Mouse (Mus musculus) midbrain, postnatal 0 days (tissue): ENCODE data around the gene Gm16181. TPM values are rescaled to one million over a fixed set of nuclear protein-coding genes. Genes with fewer than 3 reads are reported as not detected.

Experiments
- ATAC-seq: fragments of 200-750 bp; cut with Nextera tagmentation; 2 replicates; pipeline ENCODE4 v1.8.0; 2017; ENCODE audit warnings: moderate number of reproducible peaks, mild to moderate bottlenecking, moderate TSS enrichment, moderate library complexity; ENCODE audit not compliant: low FRiP score
- DNase-seq: peaks from one replicate; pipeline ENCODE4 v3.0.0-alpha.2; 2015; ENCODE audit warnings: low spot score
- H3K27ac ChIP-seq: fragments of 300-500 bp; sonication (generic); 2 replicates; pipeline ENCODE4 v1.5.1; 2014; ENCODE audit warnings: low read depth, mild to moderate bottlenecking, low read length, mixed read lengths
- H3K27me3 ChIP-seq: fragments of 300-500 bp; sonication (generic); 2 replicates; pipeline ENCODE4 v1.6.1; 2014; ENCODE audit warnings: low read length, control low read depth, mixed read lengths; ENCODE audit not compliant: insufficient read depth
- H3K36me3 ChIP-seq: fragments of 300-500 bp; sonication (generic); 2 replicates; pipeline ENCODE4 v1.6.1; 2014; ENCODE audit warnings: low read length, control low read depth, mixed read lengths; ENCODE audit not compliant: insufficient read depth
- H3K4me1 ChIP-seq: fragments of 300-500 bp; sonication (generic); 2 replicates; pipeline ENCODE4 v1.6.1; 2014; ENCODE audit warnings: mild to moderate bottlenecking, control low read depth, antibody characterized with exemption, low read length, mixed read lengths; ENCODE audit not compliant: insufficient read depth
- H3K4me2 ChIP-seq: fragments of 300-500 bp; sonication (generic); 2 replicates; pipeline ENCODE4 v1.6.1; 2014; ENCODE audit warnings: low read depth, mild to moderate bottlenecking, low read length, mixed read lengths; ENCODE audit not compliant: poor library complexity, severe bottlenecking
- H3K4me3 ChIP-seq: fragments of 300-500 bp; sonication (generic); 2 replicates; pipeline ENCODE4 v1.5.1; 2014; ENCODE audit warnings: low read depth, mild to moderate bottlenecking, low read length, moderate library complexity
- H3K9ac ChIP-seq: fragments of 300-500 bp; sonication (generic); replicated peaks from 2 replicates; pipeline ENCODE4 v1.6.1; 2014; ENCODE audit warnings: mild to moderate bottlenecking, low read length, moderate library complexity, mixed read lengths; ENCODE audit not compliant: poor library complexity, severe bottlenecking
- H3K9me3 ChIP-seq: fragments of 300-500 bp; sonication (generic); 2 replicates; pipeline ENCODE4 v1.6.1; 2016; ENCODE audit warnings: low read length, control low read depth
- CTCF ChIP-seq: IDR thresholded peaks from 2 replicates; pipeline ENCODE4 v1.5.1; 2016; ENCODE audit warnings: antibody characterized with exemption, mild to moderate bottlenecking
- WGBS: fragments of 180-500 bp; shearing (Covaris S2); extraction: QIAGEN DNeasy Blood & Tissue Kit; methylation state at CpG from one replicate; pipeline ENCODE4 v1.1.7; 2014; 5-methylcytosine and 5-hydroxymethylcytosine counted together
- polyA plus RNA-seq: library from polyadenylated mRNA; unstranded; fragments of >200 nt; fragmentation: Nextera tagmentation; extraction: Ambion mirVana; gene quantifications from 2 replicates; pipeline ENCODE4 v1.2.1, GENCODE M21; 2015
- total RNA-seq: library from RNA; depleted of rRNA; stranded (reverse); fragments of >200 nt; gene quantifications from 2 replicates; pipeline ENCODE4 v1.2.3, GENCODE M21; 2014

The Gm16181 gene
- total and polyA plus RNA-seq, 2 experiments from 2014 or later = 0.33 TPM; not detected in 1

DNA sequence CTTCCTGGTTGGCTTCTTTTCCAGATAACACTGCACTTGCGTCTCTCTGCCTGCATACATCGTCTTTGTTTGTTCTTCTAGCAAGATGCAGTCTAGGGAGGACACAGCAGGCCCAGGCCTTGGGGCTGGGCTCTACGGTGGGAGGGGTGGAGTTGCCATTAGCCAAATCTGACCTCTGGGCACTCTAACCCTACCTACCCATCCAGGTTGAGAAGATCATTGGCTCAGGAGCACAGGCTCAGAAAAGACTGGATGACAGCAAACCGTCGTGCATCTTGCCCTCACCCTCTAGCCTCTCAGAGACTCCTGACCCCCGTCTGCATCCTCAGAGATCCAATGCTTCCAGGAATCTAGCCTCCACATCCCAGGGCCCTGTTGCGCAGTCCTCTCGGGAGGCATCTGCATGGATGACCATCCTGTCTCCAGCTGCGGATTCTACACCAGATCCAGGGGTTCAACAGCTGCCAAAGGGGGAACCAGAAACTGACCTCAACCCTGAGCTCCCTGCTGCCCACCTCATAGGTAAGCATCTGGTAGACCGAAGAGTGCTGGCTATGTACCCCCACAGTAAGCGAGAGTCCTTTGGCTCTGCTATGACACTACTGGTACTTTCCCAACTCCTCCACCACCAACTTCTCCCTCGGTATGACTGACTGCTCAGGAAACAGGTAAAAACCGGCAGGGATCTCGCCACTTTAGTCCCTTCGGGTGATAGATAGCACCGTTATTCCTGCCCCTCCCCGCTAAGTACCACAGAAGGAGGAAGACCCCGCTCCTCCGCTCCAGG lies 25.6 kb upstream of the Gm16181 start:
- H3K9me3 ChIP-seq = no peaks in the 10 kb centered on the region
- no peaks in the 10 kb centered on the region for H3K4me1 ChIP-seq
- no peak overlapping the region for H3K9ac ChIP-seq
- no peak for TF ChIP-seq CTCF
- 46% methylated on average over 19 of the region's 19 CpGs for WGBS
- no peak for DNase-seq
- no peaks in the 10 kb centered on the region for H3K36me3 ChIP-seq
- H3K4me3 ChIP-seq = peak overlapping the region; percentile 40
- H3K4me2 ChIP-seq = peak overlapping the region; percentile 59
- no peak overlapping the region for H3K27ac ChIP-seq
- ATAC-seq = peak; percentile 62
- H3K27me3 ChIP-seq = peaks cover 14% of the 10 kb centered on the region

DNA sequence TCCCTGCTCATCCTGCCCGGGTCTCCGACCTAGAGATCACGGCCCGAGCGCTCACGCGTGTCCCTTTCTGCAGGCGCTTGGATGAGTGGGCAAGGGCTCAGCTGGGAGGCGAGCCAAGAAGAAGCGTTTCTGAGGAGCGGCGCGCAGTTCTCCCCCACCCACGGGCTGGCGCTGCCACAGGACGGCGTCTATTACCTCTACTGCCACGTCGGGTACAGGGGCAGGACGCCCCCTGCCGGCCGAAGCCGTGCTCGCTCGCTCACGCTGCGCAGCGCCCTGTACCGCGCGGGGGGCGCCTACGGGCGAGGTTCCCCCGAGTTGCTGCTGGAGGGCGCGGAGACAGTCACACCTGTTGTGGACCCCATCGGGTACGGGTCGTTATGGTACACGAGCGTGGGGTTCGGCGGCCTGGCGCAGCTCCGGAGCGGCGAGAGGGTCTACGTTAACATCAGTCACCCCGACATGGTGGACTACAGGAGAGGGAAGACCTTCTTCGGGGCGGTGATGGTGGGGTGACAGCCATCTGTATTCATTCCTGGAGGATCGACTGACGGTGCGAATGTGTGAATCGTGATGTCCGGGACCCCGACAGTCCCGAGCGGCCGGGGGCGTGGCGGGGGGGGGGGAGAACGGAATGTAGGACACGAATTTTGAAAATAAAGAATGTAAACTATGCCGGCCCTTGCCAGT lies 24.9 kb upstream of the Gm16181 start:
- peak; percentile 85 for TF ChIP-seq CTCF
- no peaks in the 10 kb centered on the region for H3K9me3 ChIP-seq

GRCm38 (mm10) chr17:35196321-35196641 lies 24.4 kb upstream of the Gm16181 start:
- ATAC-seq = no peak
- Histone ChIP-seq H3K9ac (no peak overlapping the region), H3K27ac (no peak overlapping the region), H3K36me3 (no peaks in the 10 kb centered on the region), H3K4me1 (no peaks in the 10 kb centered on the region), H3K4me3 (peak overlapping the region; percentile 40), H3K9me3 (no peaks in the 10 kb centered on the region), H3K27me3 (peaks cover 20% of the 10 kb centered on the region), H3K4me2 (peak overlapping the region; percentile 59)
- TF ChIP-seq CTCF = no peak
- WGBS = 25% methylated on average over 9 of the region's 9 CpGs
- DNase-seq = no peak

More for the DNA sequence above, 24.9 kb upstream of the Gm16181 start:
- H3K27ac ChIP-seq = no peak overlapping the region
- no peak overlapping the region; the same call in 1 of the 2 replicates for H3K9ac ChIP-seq
- H3K4me1 ChIP-seq = no peaks in the 10 kb centered on the region
- H3K27me3 ChIP-seq = peaks cover 20% of the 10 kb centered on the region
- DNase-seq (peak; percentile 73), ATAC-seq (peak; percentile 87)
- no peaks in the 10 kb centered on the region for H3K36me3 ChIP-seq
- H3K4me3 ChIP-seq = peak overlapping the region; percentile 40
- 3% methylated on average over 66 of the region's 66 CpGs for WGBS
- H3K4me2 ChIP-seq = peak overlapping the region; percentile 59

DNA sequence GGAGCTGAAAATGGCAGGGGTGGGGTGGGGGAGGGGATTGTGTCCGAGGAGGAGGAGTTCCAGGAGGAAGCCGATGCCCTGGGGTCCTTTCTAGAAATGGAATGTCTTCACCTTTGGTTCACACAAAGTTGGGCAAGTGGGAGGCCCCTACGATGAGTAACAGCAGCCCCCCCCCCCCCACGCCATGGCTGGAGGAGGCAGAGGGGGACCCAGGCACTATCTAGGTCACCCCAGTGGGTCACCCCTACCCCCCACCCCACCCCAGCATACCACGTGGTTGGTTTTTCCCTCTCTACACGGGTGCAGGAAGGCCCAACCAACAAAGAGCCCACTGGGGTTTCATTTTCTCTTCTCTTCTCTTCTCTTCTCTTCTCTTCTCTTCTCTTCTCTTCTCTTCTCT lies 23.5 kb upstream of the Gm16181 start:
- Histone ChIP-seq H3K27ac (no peak overlapping the region), H3K9me3 (no peaks in the 10 kb centered on the region), H3K36me3 (no peaks in the 10 kb centered on the region), H3K9ac (no peak overlapping the region), H3K4me3 (no peak overlapping the region), H3K4me1 (no peaks in the 10 kb centered on the region), H3K4me2 (no peak overlapping the region), H3K27me3 (peaks cover 20% of the 10 kb centered on the region)
- ATAC-seq (no peak), DNase-seq (no peak)
- WGBS = 63% methylated on average over 6 of the region's 6 CpGs
- no peak for TF ChIP-seq CTCF

- Histone ChIP-seq H3K4me2 (no peak overlapping the region), H3K36me3 (no peaks in the 10 kb centered on the region), H3K4me1 (no peaks in the 10 kb centered on the region), H3K9ac (no peak overlapping the region), H3K4me3 (no peak overlapping the region), H3K27me3 (peaks cover 20% of the 10 kb centered on the region), H3K9me3 (no peaks in the 10 kb centered on the region), H3K27ac (no peak overlapping the region)
- no peak for TF ChIP-seq CTCF
- no peak for DNase-seq
- no peak for ATAC-seq
- WGBS = 71% methylated on average over 7 of the region's 7 CpGs
These were observed 22.6 kb upstream of the Gm16181 start for GRCm38 (mm10) chr17:35198029-35198428.

DNA sequence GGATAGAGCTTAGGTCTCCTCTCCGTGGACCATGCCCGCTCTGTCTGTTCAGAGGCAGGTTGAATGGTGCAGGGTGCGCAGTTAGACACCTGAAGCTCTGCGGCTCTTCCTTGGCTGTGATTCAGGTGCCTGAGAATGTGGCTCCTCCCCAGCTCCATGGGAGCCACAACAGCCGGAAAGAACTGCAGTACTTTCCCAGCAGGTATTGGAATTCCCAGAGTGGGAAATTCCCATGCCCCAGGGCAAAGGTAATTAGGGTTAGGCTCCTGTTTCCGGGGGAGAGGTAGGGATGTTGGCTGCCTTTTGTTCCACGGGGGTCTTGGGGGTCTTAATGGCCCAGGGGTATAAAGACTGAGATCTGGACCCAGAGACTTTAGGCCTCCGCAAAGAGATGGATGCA lies 21.7 kb upstream of the Gm16181 start:
- Histone ChIP-seq H3K4me1 (no peaks in the 10 kb centered on the region), H3K27me3 (peaks cover 20% of the 10 kb centered on the region), H3K9me3 (no peaks in the 10 kb centered on the region), H3K36me3 (no peaks in the 10 kb centered on the region), H3K9ac (no peak overlapping the region), H3K27ac (no peak overlapping the region), H3K4me2 (no peak overlapping the region), H3K4me3 (no peak overlapping the region)
- whole genome bisulfite sequencing = 41% methylated on average over 8 of the region's 8 CpGs
- no peak for TF ChIP-seq CTCF
- ATAC-seq (no peak), DNase-seq (no peak)
